Comparison of ENCODE assay signal across 8 mouse cellular contexts in genomic region chr4:116650365-116650764, GRCm38 (mm10). TPM values are rescaled to one million over a fixed set of nuclear protein-coding genes. Genes with fewer than 3 reads are reported as not detected.
DNase-seq lines count a peak whose midpoint lies in the region; ATAC-seq lines count a peak whose summit lies in the region.

No protein-coding gene starts in this region.

- 39% methylated on average over 5 of the region's 5 CpGs for WGBS in hindbrain, embryonic 16.5 days
- 45% methylated on average over 5 of the region's 5 CpGs for WGBS in midbrain, embryonic 12.5 days

- no peaks in the 10 kb centered on the region for H3K27me3 ChIP-seq in hindbrain, embryonic 16.5 days (replicated peaks; ENCODE audit: control insufficient read depth, insufficient read depth, low read length)
- no peaks in the 10 kb centered on the region for H3K27me3 ChIP-seq in midbrain, embryonic 12.5 days

- H3K36me3 ChIP-seq in hindbrain, embryonic 16.5 days (ENCODE audit: control insufficient read depth, insufficient read depth, low read length) = no peaks in the 10 kb centered on the region
- peaks cover 25% of the 10 kb centered on the region for H3K36me3 ChIP-seq in midbrain, embryonic 12.5 days

- ATAC-seq in hindbrain, embryonic 16.5 days = no peak
- ATAC-seq in midbrain, embryonic 12.5 days (ENCODE audit: low FRiP score, low read depth) = no peak
- no peak for ATAC-seq in activated CD4-positive, CD25-positive, alpha-beta regulatory T cell, adult 4 months

- peak; percentile 36 for DNase-seq in kidney, adult 18-20 months
- no peak for DNase-seq in kidney, adult 8-10 months
- no peak for DNase-seq in thymus, postnatal 4 days
- no peak for DNase-seq in adrenal gland, postnatal 10 days

- H3K9me3 ChIP-seq in hindbrain, embryonic 16.5 days (ENCODE audit: control insufficient read depth, low read length) = no peaks in the 10 kb centered on the region
- no peaks in the 10 kb centered on the region for H3K9me3 ChIP-seq in midbrain, embryonic 12.5 days

- peak overlapping the region; percentile 88 for H3K4me2 ChIP-seq in hindbrain, embryonic 16.5 days (ENCODE audit: low read length)
- peak overlapping the region; percentile 81 for H3K4me2 ChIP-seq in midbrain, embryonic 12.5 days (replicated peaks)

- peak overlapping the region; percentile 87 for H3K9ac ChIP-seq in hindbrain, embryonic 16.5 days (ENCODE audit: low read depth, low read length)
- H3K9ac ChIP-seq in midbrain, embryonic 12.5 days (replicated peaks) = peak overlapping the region; percentile 96

- H3K27ac ChIP-seq in brown adipose tissue, adult 24 weeks (replicated peaks; ENCODE audit: low read depth, low read length) = peak overlapping the region; percentile 96
- peak overlapping the region; percentile 86 for H3K27ac ChIP-seq in hindbrain, embryonic 16.5 days (ENCODE audit: low read depth, low read length)
- H3K27ac ChIP-seq in midbrain, embryonic 12.5 days (replicated peaks) = peak overlapping the region; percentile 79

- H3K4me3 ChIP-seq in brown adipose tissue, adult 24 weeks (ENCODE audit: insufficient read depth, low read depth, low read length) = peak overlapping the region; percentile 97
- peak overlapping the region; percentile 78 for H3K4me3 ChIP-seq in hindbrain, embryonic 16.5 days (ENCODE audit: low read length)
- peak overlapping the region; percentile 91 for H3K4me3 ChIP-seq in midbrain, embryonic 12.5 days

- H3K4me1 ChIP-seq in brown adipose tissue, adult 24 weeks (ENCODE audit: control insufficient read depth, insufficient read depth, insufficient read length, low read length) = peaks cover 13% of the 10 kb centered on the region
- peaks cover 23% of the 10 kb centered on the region for H3K4me1 ChIP-seq in hindbrain, embryonic 16.5 days (ENCODE audit: control insufficient read depth, insufficient read depth, low read depth, low read length)
- peaks cover 36% of the 10 kb centered on the region for H3K4me1 ChIP-seq in midbrain, embryonic 12.5 days

RNA-seq across cellular contexts. Expression of gene Akr1a1, which starts 1.1 kb away (rescaled TPM):
- 444 and 532 TPM in 2 replicates for polyA plus RNA-seq in brown adipose tissue, adult 24 weeks (2012; ENCODE audit: insufficient read depth, insufficient read length, missing spikeins)
- 763 and 799 TPM in 2 replicates for polyA plus RNA-seq in hindbrain, embryonic 16.5 days (2015; fragmentation: Nextera tagmentation; extraction: Ambion mirVana)
- 463 and 513 TPM in 2 replicates for polyA plus RNA-seq in midbrain, embryonic 12.5 days (2016; fragmentation: Nextera tagmentation; extraction: Ambion mirVana)
- polyA plus RNA-seq in activated CD4-positive, CD25-positive, alpha-beta regulatory T cell, adult 4 months (2017; shearing (Covaris generic)) = 100 to 1,000 TPM; 314 to 333 TPM
- total RNA-seq in adrenal gland, postnatal 10 days (2021) = 100 to 1,000 TPM; 646 to 659 TPM

RNA-seq across cellular contexts. Expression of gene Nasp, which starts 22.6 kb away (rescaled TPM):
- polyA plus RNA-seq in brown adipose tissue, adult 24 weeks (2012; ENCODE audit: insufficient read depth, insufficient read length, missing spikeins) = 7.7 and 12.5 TPM in 2 replicates
- 80.6 and 88.1 TPM in 2 replicates for polyA plus RNA-seq in hindbrain, embryonic 16.5 days (2015; fragmentation: Nextera tagmentation; extraction: Ambion mirVana)
- 229 and 242 TPM in 2 replicates for polyA plus RNA-seq in midbrain, embryonic 12.5 days (2016; fragmentation: Nextera tagmentation; extraction: Ambion mirVana)
- polyA plus RNA-seq in activated CD4-positive, CD25-positive, alpha-beta regulatory T cell, adult 4 months (2017; shearing (Covaris generic)) = 10 to 100 TPM; 62.2 to 66.1 TPM
- total RNA-seq in adrenal gland, postnatal 10 days (2021) = 10 to 100 TPM; 46.4 to 48.1 TPM

RNA-seq across cellular contexts. Expression of gene Prdx1, which starts 35.0 kb away (rescaled TPM):
- 971 and 1,048 TPM in 2 replicates for polyA plus RNA-seq in brown adipose tissue, adult 24 weeks (2012; ENCODE audit: insufficient read depth, insufficient read length, missing spikeins)
- polyA plus RNA-seq in hindbrain, embryonic 16.5 days (2015; fragmentation: Nextera tagmentation; extraction: Ambion mirVana) = 466 and 468 TPM in 2 replicates
- polyA plus RNA-seq in midbrain, embryonic 12.5 days (2016; fragmentation: Nextera tagmentation; extraction: Ambion mirVana) = 740 and 818 TPM in 2 replicates
- polyA plus RNA-seq in activated CD4-positive, CD25-positive, alpha-beta regulatory T cell, adult 4 months (2017; shearing (Covaris generic)) = 100 to 1,000 TPM; 840 to 842 TPM
- total RNA-seq in adrenal gland, postnatal 10 days (2021) = 100 to 1,000 TPM; 573 to 689 TPM

RNA-seq across cellular contexts. Expression of gene Ccdc17, which starts 53.9 kb away (rescaled TPM):
- polyA plus RNA-seq in brown adipose tissue, adult 24 weeks (2012; ENCODE audit: insufficient read depth, insufficient read length, missing spikeins) = 2.7 and 4.5 TPM in 2 replicates
- polyA plus RNA-seq in hindbrain, embryonic 16.5 days (2015; fragmentation: Nextera tagmentation; extraction: Ambion mirVana) = 4.0 and 5.6 TPM in 2 replicates
- 3.4 and 4.6 TPM in 2 replicates for polyA plus RNA-seq in midbrain, embryonic 12.5 days (2016; fragmentation: Nextera tagmentation; extraction: Ambion mirVana)
- polyA plus RNA-seq in activated CD4-positive, CD25-positive, alpha-beta regulatory T cell, adult 4 months (2017; shearing (Covaris generic)) = 10 to 100 TPM in 1 of 2 experiments, 1 to 10 TPM in 1; 9.2 to 15.3 TPM
- total RNA-seq in adrenal gland, postnatal 10 days (2021) = 10 to 100 TPM in 1 of 2 experiments, 1 to 10 TPM in 1; 5.8 to 13.8 TPM

RNA-seq across cellular contexts. Expression of gene Mmachc, which starts 57.8 kb away (rescaled TPM):
- polyA plus RNA-seq in brown adipose tissue, adult 24 weeks (2012; ENCODE audit: insufficient read depth, insufficient read length, missing spikeins) = 49.4 and 64.1 TPM in 2 replicates
- polyA plus RNA-seq in hindbrain, embryonic 16.5 days (2015; fragmentation: Nextera tagmentation; extraction: Ambion mirVana) = 22.6 and 24.5 TPM in 2 replicates
- 32.0 and 35.7 TPM in 2 replicates for polyA plus RNA-seq in midbrain, embryonic 12.5 days (2016; fragmentation: Nextera tagmentation; extraction: Ambion mirVana)
- polyA plus RNA-seq in activated CD4-positive, CD25-positive, alpha-beta regulatory T cell, adult 4 months (2017; shearing (Covaris generic)) = 1 to 10 TPM; 3.9 to 4.9 TPM
- 10 to 100 TPM; 32.2 to 40.4 TPM for total RNA-seq in adrenal gland, postnatal 10 days (2021)
